Mouse (Mus musculus) CH12.LX (cell line): Measurements from ENCODE around the gene Tmem186. TPM values are rescaled to one million over a fixed set of nuclear protein-coding genes. Genes with fewer than 3 reads are reported as not detected.

ENCODE experiments used
- DNase-seq: peaks from one replicate; pipeline ENCODE4 v3.0.0-alpha.2; 2013; ENCODE audit errors: extremely low read depth
- H3K27ac ChIP-seq: 2 replicates; pipeline ENCODE4 v1.5.1; 2012; ENCODE audit warnings: low read depth, mild to moderate bottlenecking, control low read depth, moderate library complexity; ENCODE audit not compliant: insufficient read depth
- H3K27me3 ChIP-seq: replicated peaks from 2 replicates; pipeline ENCODE3; 2012; ENCODE audit warnings: inconsistent platforms
- H3K36me3 ChIP-seq, 2 experiments: replicated peaks in 1 of 2; 2 replicates each; pipeline versions ENCODE3 to v1.6.1; 2012; ENCODE audit warnings: inconsistent platforms in 1 of 2, low read length in 1 of 2, mild to moderate bottlenecking in 1 of 2, mixed read lengths in 1 of 2, moderate library complexity in 1 of 2; ENCODE audit not compliant: control insufficient read depth in 1 of 2, insufficient read depth in 1 of 2
- H3K4me1 ChIP-seq, 2 experiments: 2 replicates each; pipeline ENCODE4 v1.6.1; 2012; ENCODE audit warnings: inconsistent platforms in 1 of 2, moderate library complexity in 1 of 2; ENCODE audit not compliant: insufficient read depth in 2 of 2, control insufficient read depth in 1 of 2
- H3K4me2 ChIP-seq: 2 replicates; pipeline ENCODE4 v1.6.1; 2012; ENCODE audit warnings: low read depth, mild to moderate bottlenecking, control low read depth; ENCODE audit not compliant: poor library complexity, insufficient read depth, severe bottlenecking
- H3K4me3 ChIP-seq, 3 experiments: fragments of 150-350 bp in 1 of 3; sonication (generic) in 1 of 3; replicated peaks in 1 of 3; 2 replicates each; pipeline versions ENCODE3 to v1.5.1; 2011 to 2012; ENCODE audit warnings: low read depth in 2 of 3, low read length in 2 of 3, mild to moderate bottlenecking in 2 of 3, moderate library complexity in 2 of 3, control low read depth in 1 of 3, improper control_type of control experiment in 1 of 3, inconsistent platforms in 1 of 3, mixed read lengths in 1 of 3; ENCODE audit not compliant: poor library complexity in 1 of 3
- H3K79me2 ChIP-seq: replicated peaks from 2 replicates; pipeline ENCODE4 v1.6.1; 2012; ENCODE audit warnings: mild to moderate bottlenecking, moderate library complexity; ENCODE audit not compliant: control insufficient read depth, poor library complexity, insufficient read depth, severe bottlenecking; ENCODE audit errors: extremely low read depth
- H3K9ac ChIP-seq: 2 replicates; pipeline ENCODE4 v1.6.1; 2012; ENCODE audit warnings: low read depth, mild to moderate bottlenecking, control low read depth, moderate library complexity; ENCODE audit not compliant: insufficient read depth
- H3K9me3 ChIP-seq: replicated peaks from 2 replicates; pipeline ENCODE3; 2012; ENCODE audit warnings: low read length, inconsistent platforms, mixed read lengths
- BHLHE40 ChIP-seq: IDR thresholded peaks from 2 replicates; pipeline ENCODE4 v1.6.1; 2011; ENCODE audit warnings: mild to moderate bottlenecking, low read depth, low read length, improper control_type of control experiment
- CHD1 ChIP-seq: IDR thresholded peaks from 2 replicates; pipeline ENCODE4 v1.6.1; 2012; ENCODE audit warnings: low read depth, low read length, improper control_type of control experiment, inconsistent platforms
- E2F4 ChIP-seq: IDR thresholded peaks from 2 replicates; pipeline ENCODE4 v1.6.1; 2011; ENCODE audit warnings: low read depth, low read length, improper control_type of control experiment; ENCODE audit not compliant: insufficient replicate concordance
- EP300 ChIP-seq: IDR thresholded peaks from 2 replicates; pipeline ENCODE4 v1.6.1; 2011; ENCODE audit warnings: low read length, improper control_type of control experiment
- ETS1 ChIP-seq: conservative IDR thresholded peaks from 2 replicates; pipeline ENCODE4 v1.6.1; 2012; ENCODE audit warnings: low read depth, mild to moderate bottlenecking, inconsistent platforms, low read length, improper control_type of control experiment, moderate library complexity
- GABPA ChIP-seq: IDR thresholded peaks from 2 replicates; pipeline ENCODE4 v1.6.1; 2012; ENCODE audit warnings: low read depth, low read length, improper control_type of control experiment, inconsistent platforms; ENCODE audit not compliant: insufficient replicate concordance
- HCFC1 ChIP-seq: IDR thresholded peaks from 2 replicates; pipeline ENCODE4 v1.6.1; 2012; ENCODE audit warnings: low read depth, mild to moderate bottlenecking, inconsistent platforms, low read length, improper control_type of control experiment
- MAFK ChIP-seq: IDR thresholded peaks from 2 replicates; pipeline ENCODE4 v1.6.1; 2011; ENCODE audit warnings: low read length, improper control_type of control experiment; ENCODE audit not compliant: insufficient replicate concordance
- MEF2A ChIP-seq: IDR thresholded peaks from 2 replicates; pipeline ENCODE4 v1.6.1; 2014; ENCODE audit warnings: low read depth, mild to moderate bottlenecking, inconsistent platforms, low read length, improper control_type of control experiment, borderline replicate concordance
- MXI1 ChIP-seq: IDR thresholded peaks from 2 replicates; pipeline ENCODE4 v1.6.1; 2011; ENCODE audit warnings: mild to moderate bottlenecking, low read depth, low read length, improper control_type of control experiment
- NELFE ChIP-seq: IDR thresholded peaks from 2 replicates; pipeline ENCODE4 v1.6.1; 2011; ENCODE audit warnings: low read depth, low read length, improper control_type of control experiment
- NRF1 ChIP-seq: IDR thresholded peaks from 2 replicates; pipeline ENCODE4 v1.6.1; 2014; ENCODE audit warnings: low read depth, mild to moderate bottlenecking, inconsistent platforms, low read length, improper control_type of control experiment, moderate library complexity
- PAX5 ChIP-seq: IDR thresholded peaks from 2 replicates; pipeline ENCODE4 v1.6.1; 2012; ENCODE audit warnings: low read length, inconsistent platforms, mixed read lengths
- POLR2A ChIP-seq: IDR thresholded peaks from 2 replicates; pipeline ENCODE4 v1.6.1; 2011; ENCODE audit warnings: low read depth, mild to moderate bottlenecking, improper control_type of control experiment, low read length
- RCOR1 ChIP-seq: conservative IDR thresholded peaks from 2 replicates; pipeline ENCODE4 v1.6.1; 2012; ENCODE audit warnings: low read depth, mild to moderate bottlenecking, inconsistent platforms, low read length, improper control_type of control experiment
- TCF12 ChIP-seq: IDR thresholded peaks from 2 replicates; pipeline ENCODE4 v1.6.1; 2014; ENCODE audit warnings: low read depth, mild to moderate bottlenecking, inconsistent platforms, low read length, improper control_type of control experiment
- USF1 ChIP-seq: IDR thresholded peaks from 2 replicates; pipeline ENCODE4 v1.6.1; 2014; ENCODE audit warnings: low read depth, mild to moderate bottlenecking, inconsistent platforms, low read length, improper control_type of control experiment
- ZKSCAN1 ChIP-seq: IDR thresholded peaks from 2 replicates; pipeline ENCODE4 v1.6.1; 2012; ENCODE audit warnings: low read depth, inconsistent platforms, low read length, improper control_type of control experiment, borderline replicate concordance
- ZMIZ1 ChIP-seq: IDR thresholded peaks from 2 replicates; pipeline ENCODE4 v1.6.1; 2012; ENCODE audit warnings: low read depth, mild to moderate bottlenecking, inconsistent platforms, low read length, improper control_type of control experiment
- dilution Hi-C: fragments of 300-500 bp; cut with MboI; formaldehyde crosslinking; loops from 2 replicates; pipeline ENCODE4 v1.14.3; 2020; ENCODE audit warnings: low sequenced_read_pairs; ENCODE audit not compliant: extremely low pct_unique_long_range_greater_than_20kb, extremely low pct_ligation_motif_present
- in situ Hi-C: fragments of 300-500 bp; cut with MboI; formaldehyde crosslinking; loops from 3 replicates; pipeline ENCODE4 v1.14.3; 2019; ENCODE audit warnings: low sequenced_read_pairs, low pct_ligation_motif_present, low pct_unique_long_range_greater_than_20kb, mixed read lengths
- polyA plus RNA-seq: library from polyadenylated mRNA; unstranded; fragments of >175 nt; gene quantifications from 2 replicates; pipeline ENCODE4 v1.2.1, GENCODE M21; 2012; ENCODE audit warnings: low read depth; ENCODE audit not compliant: insufficient read length
- total RNA-seq, 2 experiments: library from RNA; depleted of rRNA; stranded (reverse); fragments of 300-350 nt in 1 of 2; fragments of >200 nt in 1 of 2; gene quantifications; 2 replicates each; pipeline ENCODE4 v1.2.3; 2012 to 2014

Tmem186 gene
- total and polyA plus RNA-seq, 3 experiments: 19.7 to 22.2 (median 21.9) TPM

GRCm38 (mm10) chr16:8665367-8665766 lies 27.9 kb upstream of the Tmem186 start:
- Histone ChIP-seq H3K4me3 (no peak overlapping the region), H3K9me3 (no peaks in the 10 kb centered on the region), H3K36me3 (peaks cover 33 to 78% of the 10 kb centered on the region in 2 experiments), H3K27me3 (no peaks in the 10 kb centered on the region), H3K4me2 (no peak overlapping the region), H3K4me1 (peaks cover 22 to 47% of the 10 kb centered on the region in 2 experiments), H3K27ac (no peak overlapping the region), H3K9ac (no peak overlapping the region), H3K79me2 (no peaks in the 10 kb centered on the region)
- dilution Hi-C loops (no loop called here), in situ Hi-C loops (no loop called here)
- TF ChIP-seq BHLHE40: no peak
- no peak for TF ChIP-seq CHD1
- no peak for TF ChIP-seq HCFC1
- TF ChIP-seq PAX5: no peak
- TF ChIP-seq GABPA: no peak
- no peak for DNase-seq

GRCm38 (mm10) chr16:8663606-8664539 lies 26.4 kb upstream of the Tmem186 start:
- no peaks in the 10 kb centered on the region for H3K79me2 ChIP-seq
- H3K36me3 ChIP-seq: peaks cover 42 to 83% of the 10 kb centered on the region in 2 experiments
- peaks cover 18 to 32% of the 10 kb centered on the region in 2 experiments; a peak in 3 of 4 replicates for H3K4me1 ChIP-seq
- H3K27ac ChIP-seq: no peak overlapping the region
- no peak overlapping the region for H3K9ac ChIP-seq
- H3K4me2 ChIP-seq: no peak overlapping the region
- no peaks in the 10 kb centered on the region for H3K27me3 ChIP-seq
- in situ Hi-C loops (no loop called here), dilution Hi-C loops (no loop called here)
- DNase-seq: no peak
- no peaks in the 10 kb centered on the region for H3K9me3 ChIP-seq
- H3K4me3 ChIP-seq: no peak overlapping the region
- TF ChIP-seq BHLHE40 (no peak), TCF12 (no peak), USF1 (no peak), EP300 (no peak), NELFE (no peak), MEF2A (no peak), HCFC1 (no peak), POLR2A (no peak), MAFK (no peak), E2F4 (no peak), RCOR1 (no peak), NRF1 (no peak), ETS1 (no peak), ZKSCAN1 (no peak), CHD1 (no peak), ZMIZ1 (no peak), MXI1 (no peak)
- TF ChIP-seq, all 38 proteins: peak for 0
